Mouse (Mus musculus): ENCODE data around the gene Fam84a. TPM values are rescaled to one million over a fixed set of nuclear protein-coding genes. Genes with fewer than 3 reads are reported as not detected.

Gene Fam84a
- polyA plus RNA-seq (2012; rRNA removed), result 8.3 and 9.9 TPM in 2 replicates

DNA sequence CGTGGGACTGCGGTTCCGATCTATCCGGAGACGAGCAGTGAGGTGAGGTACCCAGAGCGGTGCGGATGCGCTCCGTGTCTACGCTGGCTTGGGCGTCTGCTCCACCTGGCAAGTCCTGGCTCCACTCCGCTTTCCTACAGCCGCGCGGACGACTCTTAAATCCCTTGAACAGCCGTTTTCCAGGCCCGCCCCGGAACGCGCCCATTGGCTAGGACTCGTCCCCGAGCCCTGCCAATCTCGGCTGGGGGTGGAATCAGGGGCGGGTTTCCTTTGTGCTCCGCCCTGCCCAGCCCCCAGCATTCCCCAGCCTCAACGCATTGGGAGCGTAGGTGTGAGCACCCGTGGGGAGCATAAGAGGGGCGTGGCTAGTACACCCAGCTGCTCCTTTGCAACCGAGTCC, at the start of gene Fam84a:
Gene Fam84a, minus strand, starts transcription at position 134 of the 400 bp plus-strand sequence.

Data from central nervous system, embryonic 11.5 days (tissue).